Mouse (Mus musculus) neutrophil, adult 5-6 weeks (primary cell): ENCODE data around the gene Wdr86. TPM values are rescaled to one million over a fixed set of nuclear protein-coding genes. Genes with fewer than 3 reads are reported as not detected.

Source experiments
- ATAC-seq: fragments of 151-379, 151-347 bp; 2 replicates; pipeline ENCODE4 v1.8.0; 2017; ENCODE audit warnings: mild to moderate bottlenecking, moderate TSS enrichment; ENCODE audit not compliant: insufficient number of reproducible peaks, poor library complexity, low FRiP score, severe bottlenecking; ENCODE audit errors: extremely low read depth
- total RNA-seq: library from RNA; stranded (forward); fragments of 200-1000 nt; gene quantifications from 2 replicates; pipeline ENCODE4 v1.2.3, GENCODE M21; 2017

The Wdr86 gene
- total RNA-seq, 1 experiment from 2014 or later: 0.12 TPM

- no peak for ATAC-seq
These were observed 7.1 kb upstream of the Wdr86 start for GRCm38 (mm10) chr5:24737595-24737994.

GRCm38 (mm10) chr5:24733771-24734426 is 3.4 kb upstream of the Wdr86 start:
- no peak for ATAC-seq

GRCm38 (mm10) chr5:24733134-24733533 is 2.6 kb upstream of the Wdr86 start:
- no peak for ATAC-seq

- ATAC-seq: no peak
These were observed 459 bp upstream of the Wdr86 start for GRCm38 (mm10) chr5:24730986-24731385.

- ATAC-seq: no peak
These were observed 585 bp downstream of the Wdr86 start for GRCm38 (mm10) chr5:24729797-24730487.

GRCm38 (mm10) chr5:24726901-24727836 is 3.4 kb downstream of the Wdr86 start:
- ATAC-seq: no peak

- ATAC-seq: no peak
These were observed 4.6 kb downstream of the Wdr86 start for GRCm38 (mm10) chr5:24725897-24726296.

GRCm38 (mm10) chr5:24724805-24725204 is 5.7 kb downstream of the Wdr86 start:
- ATAC-seq: no peak

GRCm38 (mm10) chr5:24724270-24724634 is 6.3 kb downstream of the Wdr86 start:
- no peak for ATAC-seq

- no peak for ATAC-seq
These were observed 6.8 kb downstream of the Wdr86 start for GRCm38 (mm10) chr5:24723527-24724269.

- no peak for ATAC-seq
These were observed 10.7 kb downstream of the Wdr86 start for GRCm38 (mm10) chr5:24719852-24720251.

GRCm38 (mm10) chr5:24718076-24718475 is 12.5 kb downstream of the Wdr86 start:
- no peak for ATAC-seq

GRCm38 (mm10) chr5:24713987-24714386 is 16.5 kb downstream of the Wdr86 start:
- ATAC-seq: no peak

GRCm38 (mm10) chr5:24713199-24713598 is 17.3 kb downstream of the Wdr86 start:
- no peak for ATAC-seq

- no peak for ATAC-seq
These were observed 18.9 kb downstream of the Wdr86 start for GRCm38 (mm10) chr5:24711615-24712014.

GRCm38 (mm10) chr5:24709962-24710361 is 20.6 kb downstream of the Wdr86 start:
- ATAC-seq: no peak

- ATAC-seq: no peak
These were observed 25.9 kb downstream of the Wdr86 start for GRCm38 (mm10) chr5:24704615-24705014.

GRCm38 (mm10) chr5:24701271-24701670 is 29.3 kb downstream of the Wdr86 start:
- ATAC-seq: no peak

- no peak for ATAC-seq
These were observed 33.8 kb downstream of the Wdr86 start for GRCm38 (mm10) chr5:24696704-24697103.
